Comparison of ENCODE assay signal across 24 mouse cellular contexts in the genomic region with DNA sequence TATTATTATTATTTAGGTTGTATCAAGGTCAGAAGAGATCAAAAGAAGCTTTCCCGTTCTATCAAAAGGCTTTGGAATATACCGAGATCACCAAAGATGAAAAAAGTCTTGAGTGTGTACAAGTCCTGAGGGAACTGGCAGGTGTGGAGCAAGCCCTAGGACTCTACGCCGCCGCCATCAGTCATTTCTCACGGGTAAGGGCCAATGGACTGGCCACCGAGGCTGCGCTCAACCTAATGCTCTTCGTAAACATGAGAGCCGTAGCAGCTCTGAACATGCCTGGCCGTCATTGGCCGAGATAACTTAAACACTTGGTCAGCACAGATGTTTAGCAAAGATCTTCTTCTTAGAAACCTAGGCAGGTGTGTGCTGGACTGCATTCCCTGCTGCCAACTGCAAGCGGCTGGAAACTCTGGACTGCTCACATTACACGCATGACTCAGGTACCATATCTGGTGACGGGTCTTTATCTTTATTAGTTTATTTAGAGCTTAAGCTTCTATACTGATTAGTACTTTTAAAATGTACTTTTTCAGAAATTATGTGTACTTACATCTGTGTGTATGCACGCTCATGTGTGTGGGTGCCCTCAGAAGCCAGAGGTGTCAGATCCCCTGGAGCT. TPM values are rescaled to one million over a fixed set of nuclear protein-coding genes. Genes with fewer than 3 reads are reported as not detected.
A peak's percentile ranks its signal among the peaks of the same experiment; 100 is the strongest.
DNase-seq lines count a peak whose midpoint lies in the region; ATAC-seq lines count a peak whose summit lies in the region.
"Had no signal": no experiment of that assay in that cellular context is flagged by ENCODE, and none has a peak within 500 bp of the region (broad histone marks: within the 10 kb centered on the region; RNA-seq: fewer than 3 reads in every experiment).

No protein-coding gene starts in this region.

- 0 out of 2 replicates have a peak, but pooled peaks cover 6% of the 10 kb centered on the region for H3K4me1 ChIP-seq in lung, embryonic 15.5 days
- no peaks in the 10 kb centered on the region; the same call in 1 of the 2 replicates for H3K4me1 ChIP-seq in intestine, embryonic 16.5 days (ENCODE audit: control insufficient read depth, insufficient read depth, low read length)
- no peaks in the 10 kb centered on the region; the same call in 1 of the 2 replicates for H3K4me1 ChIP-seq in stomach, embryonic 16.5 days (ENCODE audit: control insufficient read depth, insufficient read depth, low read length)
- H3K4me1 ChIP-seq: embryonic facial prominence, embryonic 12.5 days; embryonic facial prominence, embryonic 15.5 days; hindbrain, embryonic 15.5 days had no signal

- no peak overlapping the region for H3K4me3 ChIP-seq in lung, embryonic 15.5 days
- no peak overlapping the region for H3K4me3 ChIP-seq in intestine, embryonic 16.5 days (ENCODE audit: low read length)
- H3K4me3 ChIP-seq in stomach, embryonic 16.5 days (replicated peaks; ENCODE audit: low read length), result no peak overlapping the region
- H3K4me3 ChIP-seq: embryonic facial prominence, embryonic 12.5 days; embryonic facial prominence, embryonic 15.5 days; heart, embryonic 13.5 days; hindbrain, embryonic 15.5 days had no signal

- peaks cover 21% of the 10 kb centered on the region; the same call in 1 of the 2 replicates for H3K36me3 ChIP-seq in lung, embryonic 15.5 days
- no peaks in the 10 kb centered on the region for H3K36me3 ChIP-seq in intestine, embryonic 16.5 days (ENCODE audit: control insufficient read depth, insufficient read depth, low read length)
- H3K36me3 ChIP-seq in stomach, embryonic 16.5 days (ENCODE audit: control insufficient read depth, insufficient read depth, low read length), result no peaks in the 10 kb centered on the region
- H3K36me3 ChIP-seq: hindbrain, embryonic 15.5 days had no signal

- WGBS in lung, embryonic 15.5 days, result 74% methylated on average over 16 of the region's 16 CpGs
- WGBS in intestine, embryonic 16.5 days, result 59% methylated on average over 16 of the region's 16 CpGs
- 62% methylated on average over 16 of the region's 16 CpGs for WGBS in stomach, embryonic 16.5 days

- no peak overlapping the region for H3K4me2 ChIP-seq in lung, embryonic 15.5 days
- no peak overlapping the region for H3K4me2 ChIP-seq in intestine, embryonic 16.5 days (ENCODE audit: low read depth, low read length)
- no peak overlapping the region for H3K4me2 ChIP-seq in stomach, embryonic 16.5 days (ENCODE audit: low read depth, low read length)
- H3K4me2 ChIP-seq: embryonic facial prominence, embryonic 12.5 days; embryonic facial prominence, embryonic 15.5 days; heart, embryonic 13.5 days; hindbrain, embryonic 15.5 days had no signal

- H3K9ac ChIP-seq in lung, embryonic 15.5 days, result no peak overlapping the region
- H3K9ac ChIP-seq in intestine, embryonic 16.5 days (ENCODE audit: low read depth, low read length), result no peak overlapping the region
- no peak overlapping the region for H3K9ac ChIP-seq in stomach, embryonic 16.5 days (ENCODE audit: low read length)
- H3K9ac ChIP-seq: embryonic facial prominence, embryonic 12.5 days; embryonic facial prominence, embryonic 15.5 days; forebrain, postnatal 0 days; heart, embryonic 13.5 days; hindbrain, embryonic 15.5 days had no signal

- no peak for ATAC-seq in lung, embryonic 15.5 days (ENCODE audit: borderline replicate concordance, extremely low read depth, low FRiP score, low TSS enrichment)
- peak; percentile 80 for ATAC-seq in intestine, embryonic 16.5 days
- peak; percentile 61 for ATAC-seq in stomach, embryonic 16.5 days (ENCODE audit: insufficient read depth, low FRiP score)
- ATAC-seq: activated CD4-positive, CD25-positive, alpha-beta regulatory T cell, adult 4 months; CD4-positive, CD25-positive, alpha-beta regulatory T cell, adult 4 months; forebrain, embryonic 14.5 days; forebrain, postnatal 0 days had no signal

- H3K27me3 ChIP-seq in lung, embryonic 15.5 days, result no peaks in the 10 kb centered on the region
- H3K27me3 ChIP-seq in intestine, embryonic 16.5 days (replicated peaks; ENCODE audit: control insufficient read depth, insufficient read depth, low read length), result no peaks in the 10 kb centered on the region
- no peaks in the 10 kb centered on the region for H3K27me3 ChIP-seq in stomach, embryonic 16.5 days (ENCODE audit: control insufficient read depth, insufficient read depth, low read length)
- H3K27me3 ChIP-seq: embryonic facial prominence, embryonic 12.5 days; embryonic facial prominence, embryonic 15.5 days; heart, embryonic 13.5 days; hindbrain, embryonic 15.5 days had no signal

- H3K27ac ChIP-seq in lung, embryonic 15.5 days, result peak overlapping the region; percentile 27; the same call in 1 of the 2 replicates
- H3K27ac ChIP-seq in intestine, embryonic 16.5 days (ENCODE audit: low read length), result no peak overlapping the region
- H3K27ac ChIP-seq in stomach, embryonic 16.5 days (ENCODE audit: low read length), result peak overlapping the region; percentile 55
- H3K27ac ChIP-seq: embryonic facial prominence, embryonic 12.5 days; embryonic facial prominence, embryonic 15.5 days; heart, embryonic 13.5 days; hindbrain, embryonic 15.5 days had no signal

- no peaks in the 10 kb centered on the region for H3K9me3 ChIP-seq in lung, embryonic 15.5 days
- no peaks in the 10 kb centered on the region for H3K9me3 ChIP-seq in intestine, embryonic 16.5 days (ENCODE audit: control insufficient read depth, low read length)
- no peaks in the 10 kb centered on the region for H3K9me3 ChIP-seq in stomach, embryonic 16.5 days (replicated peaks; ENCODE audit: control insufficient read depth, low read length)
- H3K9me3 ChIP-seq: embryonic facial prominence, embryonic 12.5 days; embryonic facial prominence, embryonic 15.5 days; heart, embryonic 13.5 days; hindbrain, embryonic 15.5 days had no signal

- DNase-seq in lung, postnatal 4 days, result no peak
- no peak for DNase-seq in cerebellum, adult 11-12 months
- DNase-seq in T-cell, adult 2 months (ENCODE audit: low spot score), result no peak
- DNase-seq: adrenal gland, adult 8-10 months; adrenal gland, postnatal 25 days; cerebellum, adult 18-20 months; cerebellum, adult 9-10 months; cerebellum, postnatal 25 days; forebrain, postnatal 0 days; gastrocnemius, postnatal 25 days; heart, adult 18-20 months; heart, postnatal 14 days; heart, postnatal 4 days; kidney, adult 11 months had no signal

RNA-seq across cellular contexts. Expression of gene Ttc23, which starts 31.8 kb away (rescaled TPM):
- polyA plus RNA-seq in lung, embryonic 15.5 days (2015; fragmentation: Nextera tagmentation; extraction: Ambion mirVana), result 26.8 and 29.0 TPM in 2 replicates
- polyA plus RNA-seq in intestine, embryonic 16.5 days (2015; fragmentation: Nextera tagmentation; extraction: Ambion mirVana), result 17.1 and 18.2 TPM in 2 replicates
- 28.4 and 29.8 TPM in 2 replicates for polyA plus RNA-seq in stomach, embryonic 16.5 days (2015; fragmentation: Nextera tagmentation; extraction: Ambion mirVana)

RNA-seq across cellular contexts. Expression of gene Lrrc28, which starts 33.9 kb away (rescaled TPM):
- 12.7 and 14.5 TPM in 2 replicates for polyA plus RNA-seq in lung, embryonic 15.5 days (2015; fragmentation: Nextera tagmentation; extraction: Ambion mirVana)
- polyA plus RNA-seq in intestine, embryonic 16.5 days (2015; fragmentation: Nextera tagmentation; extraction: Ambion mirVana), result 10.7 and 11.4 TPM in 2 replicates
- 22.3 and 28.4 TPM in 2 replicates for polyA plus RNA-seq in stomach, embryonic 16.5 days (2015; fragmentation: Nextera tagmentation; extraction: Ambion mirVana)
